Mouse (Mus musculus) brain, embryonic 18.5 days (tissue): ENCODE measurements around the gene Olfr1211.

Experiments
- DNase-seq: peaks from one replicate; pipeline ENCODE4 v3.0.0-alpha.2; 2012; ENCODE audit warnings: low read depth, low spot score

Gene Olfr1211

GRCm38 (mm10) chr2:88938011-88938410 lies at the start of gene Olfr1211:
Gene Olfr1211, minus strand, starts transcription at chr2:88938111.
- DNase-seq = no peak

DNA sequence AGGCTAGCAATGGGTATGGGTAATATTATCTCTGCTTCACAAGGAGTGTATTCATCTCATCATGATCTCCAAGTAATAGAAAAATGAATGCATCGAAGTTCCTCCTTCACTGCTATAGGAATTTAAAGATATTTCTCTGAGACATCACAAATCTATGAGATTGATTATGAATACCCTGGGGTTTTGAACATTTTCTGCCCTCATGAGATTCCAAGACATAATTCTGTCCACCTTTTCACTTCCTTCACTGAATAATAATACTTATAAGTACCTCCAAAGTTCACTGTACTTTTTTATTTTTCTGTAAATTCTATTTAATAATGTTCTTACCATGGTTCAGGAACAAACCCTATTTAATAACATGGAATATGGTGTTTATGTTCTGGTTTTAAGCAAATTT lies 42.3 kb upstream of the Olfr1211 start, which contains the start of gene Gm13762:
TSS of gene Gm13762 (minus strand) at position 101 of the 400 bp plus-strand sequence.
- no peak for DNase-seq

- DNase-seq = no peak
These were observed 15.8 kb upstream of the Olfr1211 start, which contains the start of gene Olfr1212 for GRCm38 (mm10) chr2:88953669-88954068. Gene Olfr1212, plus strand, starts transcription at chr2:88953969.

DNA sequence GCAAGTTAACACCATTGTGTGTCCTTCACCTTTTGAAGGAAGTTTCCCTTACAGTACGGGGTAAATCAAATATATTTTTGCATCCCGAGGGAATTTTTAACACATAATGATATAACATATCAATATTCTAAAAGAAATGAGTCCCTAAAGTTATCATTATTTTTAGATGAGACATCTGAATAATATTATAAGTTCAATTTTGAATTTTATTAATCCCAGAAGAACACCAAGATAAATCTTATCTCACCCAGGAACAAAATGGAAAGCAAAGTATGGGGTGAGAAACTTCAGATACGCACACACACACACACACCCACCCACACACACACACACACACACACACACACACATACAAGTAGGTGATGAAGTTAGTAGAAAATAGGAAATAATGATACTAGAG lies 22.9 kb downstream of the Olfr1211 start, which contains the start of gene Olfr1209:
TSS of gene Olfr1209 (minus strand) at position 101 of the 400 bp plus-strand sequence.
- no peak for DNase-seq

GRCm38 (mm10) chr2:88902211-88902610 lies 35.7 kb downstream of the Olfr1211 start, which contains the start of gene Olfr1208:
Gene Olfr1208, minus strand, starts transcription at chr2:88902311.
- DNase-seq = no peak
